In genomic region chr11:106665328-106665727, GRCm38 (mm10) we compare ENCODE assay signal across 9 mouse cellular contexts. TPM values are rescaled to one million over a fixed set of nuclear protein-coding genes. Genes with fewer than 3 reads are reported as not detected.
DNase-seq lines count a peak whose midpoint lies in the region.
"Had no signal": no experiment of that assay in that cellular context is flagged by ENCODE, and none has a peak within 500 bp of the region (broad histone marks: within the 10 kb centered on the region; RNA-seq: fewer than 3 reads in every experiment).

No protein-coding gene starts in this region.

- peak; percentile 96 for DNase-seq in heart, adult 11 months
- DNase-seq in heart, adult 8-10 months (ENCODE audit: low spot score), result no peak
- DNase-seq in urinary bladder, postnatal 25 days (ENCODE audit: low spot score), result peak; percentile 46
- DNase-seq in urinary bladder, postnatal 4 days (ENCODE audit: low spot score in 2 of 2), result no peak
- peak; percentile 78 to 79 for DNase-seq in natural killer cell, adult 2 months (ENCODE audit: low spot score in 2 of 2)
- DNase-seq in MN1 (ENCODE audit: low spot score), result no peak
- no peak for DNase-seq in right cerebral cortex, adult 18-20 months
- DNase-seq in right cerebral cortex, postnatal 36 days (ENCODE audit: low spot score in 2 of 2), result no peak
- DNase-seq: gastrocnemius, postnatal 14 days had no signal

RNA-seq across cellular contexts. Expression of gene Tex2, which starts 52.1 kb away (rescaled TPM):
- 10 to 100 TPM; 37.9 to 56.9 (median 45.0) TPM for total RNA-seq in heart, adult 8-10 months (2022)

Comparison
In these comparisons a context has a peak if more than half of its experiments do, and no peak if none do; other contexts are left out.
1. DNase-seq: peak in heart, adult 11 months (single experiment), urinary bladder, postnatal 25 days (single experiment) and natural killer cell, adult 2 months (2 of 2); none in heart, adult 8-10 months (single experiment), urinary bladder, postnatal 4 days (0 of 2), MN1 (single experiment), right cerebral cortex, adult 18-20 months (single experiment) and right cerebral cortex, postnatal 36 days (0 of 2).